Mouse (Mus musculus): Measurements from ENCODE around the gene Ankrd36. TPM values are rescaled to one million over a fixed set of nuclear protein-coding genes. Genes with fewer than 3 reads are reported as not detected.
"Not testable (repeated sequence)": the region's sequence is repeated elsewhere in the genome, so short reads cannot be mapped to it uniquely, and the experiment has no call there.

Gene Ankrd36
- total RNA-seq (2021): not detected
- long read RNA-seq, partial matches to known transcripts: 0 of 3 reads
- long read RNA-seq, other reads (novel, unspliced or antisense): 3 of 3 reads

- no peak for DNase-seq (ENCODE audit: low spot score in 2 of 2)
Observed at GRCm38 (mm10) chr11:5569474-5569873, at the start of gene Ankrd36. TSS of gene Ankrd36 (plus strand) at chr11:5569684.

- peak; percentile 97 to 99 for DNase-seq (ENCODE audit: low spot score in 2 of 2)
Observed at GRCm38 (mm10) chr11:5520412-5521265, 48.8 kb upstream of the Ankrd36 start, which contains the start of gene Xbp1. TSS of gene Xbp1 (plus strand) at chr11:5520659.

GRCm38 (mm10) chr11:5521266-5521515 lies 48.3 kb upstream of the Ankrd36 start:
- DNase-seq (ENCODE audit: low spot score in 2 of 2): no peak

- DNase-seq (ENCODE audit: low spot score in 2 of 2): peak; percentile 66 to 78
Observed at GRCm38 (mm10) chr11:5521516-5522291, 47.8 kb upstream of the Ankrd36 start.

- no peak for DNase-seq (ENCODE audit: low spot score in 2 of 2)
Observed at GRCm38 (mm10) chr11:5522798-5523415, 46.6 kb upstream of the Ankrd36 start.

GRCm38 (mm10) chr11:5525418-5525817 lies 44.1 kb upstream of the Ankrd36 start:
- DNase-seq (ENCODE audit: low spot score in 2 of 2): no peak

- no peak for DNase-seq (ENCODE audit: low spot score in 2 of 2)
Observed at GRCm38 (mm10) chr11:5526573-5527439, 42.7 kb upstream of the Ankrd36 start.

GRCm38 (mm10) chr11:5527865-5528523 lies 41.5 kb upstream of the Ankrd36 start:
- no peak for DNase-seq (ENCODE audit: low spot score in 2 of 2)

GRCm38 (mm10) chr11:5528841-5529240 lies 40.6 kb upstream of the Ankrd36 start:
- DNase-seq (ENCODE audit: low spot score in 2 of 2): no peak

- no peak for DNase-seq (ENCODE audit: low spot score in 2 of 2)
Observed at GRCm38 (mm10) chr11:5530172-5530571, 39.3 kb upstream of the Ankrd36 start.

GRCm38 (mm10) chr11:5530717-5531116 lies 38.8 kb upstream of the Ankrd36 start:
- no peak for DNase-seq (ENCODE audit: low spot score in 2 of 2)

- no peak for DNase-seq (ENCODE audit: low spot score in 2 of 2)
Observed at GRCm38 (mm10) chr11:5533108-5533507, 36.4 kb upstream of the Ankrd36 start.

- not testable (repeated sequence) for DNase-seq (ENCODE audit: low spot score in 2 of 2)
Observed at GRCm38 (mm10) chr11:5537454-5537853, 32.0 kb upstream of the Ankrd36 start.

GRCm38 (mm10) chr11:5540331-5540730 lies 29.2 kb upstream of the Ankrd36 start:
- no peak for DNase-seq (ENCODE audit: low spot score in 2 of 2)

GRCm38 (mm10) chr11:5541230-5541798 lies 28.2 kb upstream of the Ankrd36 start:
- no peak for DNase-seq (ENCODE audit: low spot score in 2 of 2)

- DNase-seq (ENCODE audit: low spot score in 2 of 2): peak; percentile 81 to 92
Observed at GRCm38 (mm10) chr11:5541799-5542481, 27.5 kb upstream of the Ankrd36 start, which contains the start of gene Ccdc117. TSS of gene Ccdc117 (minus strand) at chr11:5542187.

- DNase-seq (ENCODE audit: low spot score in 2 of 2): no peak
Observed at GRCm38 (mm10) chr11:5542482-5543185, 26.9 kb upstream of the Ankrd36 start.

- DNase-seq (ENCODE audit: low spot score in 2 of 2): no peak
Observed at GRCm38 (mm10) chr11:5543281-5543680, 26.2 kb upstream of the Ankrd36 start.

- not testable (repeated sequence) for DNase-seq (ENCODE audit: low spot score in 2 of 2)
Observed at GRCm38 (mm10) chr11:5544709-5545108, 24.8 kb upstream of the Ankrd36 start.

Measured in layer of hippocampus, adult 18-20 months (tissue).